Mouse (Mus musculus): Measurements from ENCODE around the gene Rhof. TPM values are rescaled to one million over a fixed set of nuclear protein-coding genes. Genes with fewer than 3 reads are reported as not detected.
A peak's percentile ranks its signal among the peaks of the same experiment; 100 is the strongest.

Rhof gene
- polyA plus RNA-seq, 1 experiment from 2014 or later, result 5.6 TPM

DNA sequence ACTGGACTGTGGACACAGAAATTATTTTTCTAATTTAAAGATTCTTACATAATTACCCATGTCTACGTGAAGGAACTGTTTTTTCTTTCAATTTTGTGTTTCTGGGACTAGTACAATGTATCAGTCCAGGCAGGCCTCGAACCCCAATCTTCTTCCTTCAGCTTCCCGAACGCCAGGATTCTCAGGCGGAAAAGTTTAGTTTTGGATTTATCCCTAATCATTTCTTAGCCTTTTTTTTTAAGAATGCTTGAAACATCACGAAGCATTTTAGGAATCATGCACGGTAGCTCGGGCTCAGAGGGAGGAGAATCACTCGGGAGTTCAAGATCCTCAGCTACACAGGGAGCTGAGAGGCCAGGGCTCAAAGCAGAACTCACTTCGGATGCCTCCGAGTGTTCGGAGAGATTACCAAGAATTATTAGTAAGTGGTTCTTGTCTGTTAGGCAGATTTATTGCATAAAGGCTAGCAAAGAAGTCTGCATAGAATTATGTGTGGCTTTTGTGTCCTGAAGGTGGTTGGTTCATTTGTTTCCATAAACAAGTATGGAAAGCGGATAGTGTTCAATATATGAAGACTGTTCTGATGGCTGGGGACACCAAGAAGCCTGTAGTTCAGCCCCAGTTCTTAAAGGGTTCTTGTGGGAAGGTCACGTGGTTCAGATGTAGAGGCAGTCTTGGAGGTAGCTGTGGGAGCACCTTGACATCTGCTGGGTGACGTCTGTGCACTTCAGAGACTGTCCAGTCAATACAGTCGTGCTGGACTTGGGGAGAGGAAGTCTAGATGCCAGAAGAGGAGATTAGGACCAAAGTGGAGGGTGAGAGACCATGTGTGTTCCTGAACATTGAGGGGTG lies 74.0 kb downstream of the Rhof start:
- Histone ChIP-seq H3K4me2 (peak overlapping the region; percentile 56), H3K9ac (peak overlapping the region; percentile 61), H3K4me1 (peaks cover 17% of the 10 kb centered on the region), H3K36me3 (no peaks in the 10 kb centered on the region), H3K27me3 (no peaks in the 10 kb centered on the region), H3K9me3 (no peaks in the 10 kb centered on the region), H3K27ac (peak overlapping the region; percentile 39; the same call in 1 of the 2 replicates), H3K4me3 (peak overlapping the region; percentile 44)
- 40% methylated on average over 16 of the region's 16 CpGs for WGBS
- no peak for ATAC-seq (ENCODE audit: insufficient number of reproducible peaks, insufficient read depth, low FRiP score, low TSS enrichment, low read depth)

DNA sequence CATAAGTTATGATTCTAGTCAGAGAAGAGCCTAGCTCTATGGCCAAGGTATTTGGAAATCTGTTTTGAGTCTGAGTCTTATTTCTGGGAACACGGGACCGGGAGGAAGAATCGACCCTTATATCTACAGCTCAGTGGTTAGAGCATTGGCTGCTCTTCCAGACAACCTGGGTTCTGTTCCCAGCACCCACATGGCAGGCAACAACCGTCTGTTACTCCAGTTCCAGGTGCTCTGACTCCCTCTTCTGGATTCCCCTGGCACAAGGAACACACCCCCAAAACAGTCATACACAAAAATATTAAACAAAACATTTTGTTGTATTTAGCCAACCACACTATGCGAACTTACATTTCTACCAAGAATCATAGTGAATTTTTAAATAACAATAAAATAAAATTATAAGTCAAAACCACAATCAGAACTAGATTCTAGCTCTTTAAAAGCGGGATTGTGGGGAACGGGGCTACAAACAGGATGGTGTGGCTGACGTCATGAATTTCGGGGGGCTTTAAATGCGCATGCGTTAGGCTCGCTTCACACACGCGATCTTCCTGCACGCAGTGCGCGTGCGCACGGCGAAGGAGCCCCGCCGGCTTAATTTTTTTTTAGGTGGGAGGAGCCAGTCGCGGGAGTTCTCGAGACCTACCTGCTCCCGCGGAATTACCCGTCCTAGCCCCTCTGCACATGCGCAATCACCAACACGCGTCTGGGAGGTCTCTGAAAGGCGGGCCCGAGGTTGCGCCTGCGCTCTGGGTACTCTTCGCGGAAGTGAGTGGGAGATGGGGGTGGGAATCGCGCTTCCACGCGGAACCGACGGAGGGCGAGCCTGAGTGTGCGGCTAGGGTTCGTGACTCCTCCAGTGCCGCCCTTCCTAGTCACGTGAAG lies 74.9 kb downstream of the Rhof start:
- peak overlapping the region; percentile 61 for H3K9ac ChIP-seq

More for the DNA sequence above, 74.9 kb downstream of the Rhof start:
- Histone ChIP-seq H3K27me3 (no peaks in the 10 kb centered on the region), H3K4me1 (peaks cover 17% of the 10 kb centered on the region), H3K4me3 (peak overlapping the region; percentile 44), H3K36me3 (no peaks in the 10 kb centered on the region), H3K4me2 (peak overlapping the region; percentile 56), H3K9me3 (no peaks in the 10 kb centered on the region), H3K27ac (peak overlapping the region; percentile 39; the same call in 1 of the 2 replicates)
- ATAC-seq (ENCODE audit: insufficient number of reproducible peaks, insufficient read depth, low FRiP score, low TSS enrichment, low read depth), result peak; percentile 96
- WGBS, result 8% methylated on average over 48 of the region's 48 CpGs

Other genes with a start within 250 kb of the Rhof start
- gene Kdm2b, start 142.9 kb downstream of the Rhof start, polyA plus RNA-seq (2015; fragmentation: Nextera tagmentation; extraction: Ambion mirVana), result 61.6 and 61.9 TPM in 2 replicates
- gene Orai1, start 117.6 kb downstream of the Rhof start, polyA plus RNA-seq (2015; fragmentation: Nextera tagmentation; extraction: Ambion mirVana), result 10.4 and 12.5 TPM in 2 replicates
- gene Morn3, start 85.7 kb downstream of the Rhof start, polyA plus RNA-seq (2015; fragmentation: Nextera tagmentation; extraction: Ambion mirVana), result not detected in 2 replicates
- gene Tmem120b, start 64.3 kb downstream of the Rhof start, polyA plus RNA-seq (2015; fragmentation: Nextera tagmentation; extraction: Ambion mirVana), result 14.4 and 15.8 TPM in 2 replicates
- 12.3 and 13.0 TPM in 2 replicates for gene Setd1b, start 9.5 kb upstream of the Rhof start, polyA plus RNA-seq (2015; fragmentation: Nextera tagmentation; extraction: Ambion mirVana)
- 95.3 and 107 TPM in 2 replicates for gene Psmd9, start 36.7 kb upstream of the Rhof start, polyA plus RNA-seq (2015; fragmentation: Nextera tagmentation; extraction: Ambion mirVana)
- 0.65 TPM in 1 of 2 replicates, not detected in the other for gene Hpd, start 50.0 kb upstream of the Rhof start, polyA plus RNA-seq (2015; fragmentation: Nextera tagmentation; extraction: Ambion mirVana)
- 1.4 and 1.7 TPM in 2 replicates for gene Wdr66, start 119.4 kb upstream of the Rhof start, polyA plus RNA-seq (2015; fragmentation: Nextera tagmentation; extraction: Ambion mirVana)
- gene Bcl7a, start 211.1 kb upstream of the Rhof start, polyA plus RNA-seq (2015; fragmentation: Nextera tagmentation; extraction: Ambion mirVana), result 37.5 and 41.0 TPM in 2 replicates

All from embryonic facial prominence, embryonic 13.5 days (tissue).